Mouse (Mus musculus) hindbrain, embryonic 11.5 days (tissue): ENCODE results near the gene Scmh1. TPM values are rescaled to one million over a fixed set of nuclear protein-coding genes. Genes with fewer than 3 reads are reported as not detected.

Experiments
- ATAC-seq: fragments of 200-750 bp; cut with Nextera tagmentation; 2 replicates; pipeline ENCODE4 v1.8.0; 2017; ENCODE audit warnings: mild to moderate bottlenecking, moderate TSS enrichment, moderate library complexity; ENCODE audit not compliant: low FRiP score
- DNase-seq: peaks from one replicate; pipeline ENCODE4 v3.0.0-alpha.2; 2015; ENCODE audit warnings: low spot score
- H3K27ac ChIP-seq: fragments of 300-500 bp; sonication (generic); 2 replicates; pipeline ENCODE4 v1.5.1; 2014; ENCODE audit warnings: mild to moderate bottlenecking, low read depth, low read length
- H3K27me3 ChIP-seq: fragments of 300-500 bp; sonication (generic); 2 replicates; pipeline ENCODE4 v1.6.1; 2014; ENCODE audit warnings: mild to moderate bottlenecking, low read length, moderate library complexity, mixed read lengths; ENCODE audit not compliant: control insufficient read depth, insufficient read depth
- H3K36me3 ChIP-seq: fragments of 300-500 bp; sonication (generic); 2 replicates; pipeline ENCODE4 v1.6.1; 2014; ENCODE audit warnings: mild to moderate bottlenecking, low read length, moderate library complexity, mixed read lengths; ENCODE audit not compliant: control insufficient read depth, insufficient read depth
- H3K4me1 ChIP-seq: fragments of 300-500 bp; sonication (generic); replicated peaks from 2 replicates; pipeline ENCODE4 v1.6.1; 2014; ENCODE audit warnings: low read length, mixed read lengths; ENCODE audit not compliant: control insufficient read depth, insufficient read depth
- H3K4me2 ChIP-seq: fragments of 300-500 bp; sonication (generic); replicated peaks from 2 replicates; pipeline ENCODE4 v1.6.1; 2014; ENCODE audit warnings: mild to moderate bottlenecking, low read depth, low read length
- H3K4me3 ChIP-seq: fragments of 300-500 bp; sonication (generic); 2 replicates; pipeline ENCODE4 v1.5.1; 2014; ENCODE audit warnings: low read depth, low read length
- H3K9ac ChIP-seq: fragments of 300-500 bp; sonication (generic); 2 replicates; pipeline ENCODE4 v1.6.1; 2014; ENCODE audit warnings: low read depth, low read length
- H3K9me3 ChIP-seq: fragments of 300-500 bp; sonication (generic); 2 replicates; pipeline ENCODE4 v1.6.1; 2016; ENCODE audit warnings: low read length; ENCODE audit not compliant: control insufficient read depth
- WGBS: fragments of 180-500 bp; shearing (Covaris S2); extraction: QIAGEN DNeasy Blood & Tissue Kit; methylation state at CpG from one replicate; pipeline ENCODE4 v1.1.7; 2014; 5-methylcytosine and 5-hydroxymethylcytosine counted together
- polyA plus RNA-seq: library from polyadenylated mRNA; unstranded; fragments of >200 nt; fragmentation: Nextera tagmentation; extraction: Ambion mirVana; gene quantifications from 2 replicates; pipeline ENCODE4 v1.2.1, GENCODE M21; 2014

Gene Scmh1
- polyA plus RNA-seq, 1 experiment from 2014 or later: 53.5 TPM

DNA sequence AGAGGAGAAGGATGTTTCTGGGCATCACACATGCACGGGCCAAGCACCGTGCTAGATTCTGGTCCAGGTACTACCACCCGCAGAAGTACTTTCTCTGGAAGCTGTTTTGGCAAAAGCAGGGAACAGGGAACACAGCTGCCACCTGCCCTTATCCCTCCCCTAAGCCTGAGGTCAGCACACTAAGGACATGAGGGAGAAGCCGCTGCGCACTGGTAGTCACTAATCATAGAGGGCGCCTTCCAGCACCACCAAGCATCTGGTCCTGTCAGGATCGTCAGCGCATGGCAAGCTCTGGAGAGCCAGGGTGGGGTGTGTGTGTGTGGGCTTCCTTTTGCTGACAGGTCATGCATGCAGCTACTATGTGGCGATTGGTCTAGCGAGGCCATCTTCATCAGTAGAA lies 133.6 kb downstream of the Scmh1 start:
- H3K4me1 ChIP-seq: no peaks in the 10 kb centered on the region
- WGBS: 88% methylated on average over 10 of the region's 10 CpGs
- no peak overlapping the region for H3K9ac ChIP-seq
- H3K4me2 ChIP-seq: no peak overlapping the region
- ATAC-seq (0 out of 2 replicates have a peak, but pooled peaks have one; percentile 33), DNase-seq (no peak)
- H3K27me3 ChIP-seq: no peaks in the 10 kb centered on the region
- no peaks in the 10 kb centered on the region for H3K9me3 ChIP-seq
- H3K36me3 ChIP-seq: peaks cover 20% of the 10 kb centered on the region
- H3K4me3 ChIP-seq: no peak overlapping the region
- H3K27ac ChIP-seq: no peak overlapping the region

DNA sequence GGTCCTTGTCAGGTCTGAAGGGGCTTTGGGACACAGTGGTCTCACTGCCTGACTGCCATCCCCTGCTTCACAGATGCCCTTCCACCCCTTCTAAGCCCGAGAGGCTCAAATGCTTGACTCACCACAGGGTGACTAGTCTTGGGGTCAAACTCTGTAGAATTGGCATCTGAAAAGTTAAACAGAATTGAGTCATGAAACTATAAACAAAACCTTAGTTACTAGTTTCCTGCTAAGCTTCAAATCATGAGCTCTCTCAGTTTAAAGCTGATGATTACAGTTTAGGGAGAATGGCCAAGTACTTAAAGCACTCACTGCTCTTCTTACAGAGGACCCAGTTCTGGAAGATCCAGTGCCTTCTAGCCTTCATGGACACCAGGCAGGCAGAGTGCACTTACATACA lies 139.8 kb downstream of the Scmh1 start:
- Histone ChIP-seq H3K4me2 (no peak overlapping the region), H3K4me1 (no peaks in the 10 kb centered on the region), H3K9me3 (no peaks in the 10 kb centered on the region), H3K27ac (no peak overlapping the region), H3K4me3 (no peak overlapping the region), H3K27me3 (no peaks in the 10 kb centered on the region), H3K9ac (no peak overlapping the region), H3K36me3 (peaks cover 16% of the 10 kb centered on the region)
- no peak for ATAC-seq
- 73% methylated on average over 1 of the region's 1 CpGs for WGBS
- DNase-seq: no peak

DNA sequence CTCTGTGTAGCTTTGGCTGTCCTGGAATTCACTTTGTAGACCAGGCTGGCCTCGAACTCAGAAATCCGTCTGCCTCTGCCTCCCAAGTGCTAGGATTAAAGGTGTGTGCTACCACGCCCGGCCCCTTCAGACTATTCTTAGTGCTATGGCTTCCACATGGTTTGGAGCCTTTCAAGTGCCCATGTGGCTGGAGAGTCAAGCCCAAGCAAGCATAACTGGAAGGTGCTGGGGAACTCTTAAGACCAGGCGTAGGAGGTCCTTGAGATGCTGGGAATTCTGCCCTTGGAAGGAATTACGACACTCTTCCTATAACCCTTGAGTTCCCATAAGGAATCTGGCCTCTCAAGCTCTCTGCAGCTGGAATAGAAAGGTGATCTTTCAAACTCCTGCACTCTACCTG lies 151.5 kb downstream of the Scmh1 start:
- no peak overlapping the region for H3K9ac ChIP-seq
- H3K4me3 ChIP-seq: no peak overlapping the region
- DNase-seq: no peak
- no peak overlapping the region for H3K4me2 ChIP-seq
- H3K27me3 ChIP-seq: no peaks in the 10 kb centered on the region
- ATAC-seq: no peak
- H3K27ac ChIP-seq: no peak overlapping the region
- peaks cover 17% of the 10 kb centered on the region for H3K36me3 ChIP-seq
- 96% methylated on average over 6 of the region's 6 CpGs for WGBS
- no peaks in the 10 kb centered on the region for H3K9me3 ChIP-seq
- H3K4me1 ChIP-seq: no peaks in the 10 kb centered on the region

GRCm38 (mm10) chr4:120565726-120566125 lies 160.6 kb downstream of the Scmh1 start:
- Histone ChIP-seq H3K27me3 (no peaks in the 10 kb centered on the region), H3K9ac (no peak overlapping the region), H3K4me2 (no peak overlapping the region), H3K9me3 (no peaks in the 10 kb centered on the region), H3K36me3 (peaks cover 9% of the 10 kb centered on the region; the same call in 1 of the 2 replicates), H3K4me1 (0 out of 2 replicates have a peak, but pooled peaks cover 6% of the 10 kb centered on the region), H3K4me3 (no peak overlapping the region), H3K27ac (no peak overlapping the region)
- 90% methylated on average over 2 of the region's 2 CpGs for WGBS
- DNase-seq (no peak), ATAC-seq (no peak)

GRCm38 (mm10) chr4:120568005-120568404 lies 162.9 kb downstream of the Scmh1 start:
- Histone ChIP-seq H3K27me3 (no peaks in the 10 kb centered on the region), H3K36me3 (peaks cover 4% of the 10 kb centered on the region; the same call in 1 of the 2 replicates), H3K9me3 (no peaks in the 10 kb centered on the region), H3K9ac (peak overlapping the region; percentile 11; the same call in 1 of the 2 replicates), H3K27ac (no peak overlapping the region), H3K4me2 (peak overlapping the region; percentile 23), H3K4me1 (0 out of 2 replicates have a peak, but pooled peaks cover 6% of the 10 kb centered on the region), H3K4me3 (no peak overlapping the region; the same call in 1 of the 2 replicates)
- 65% methylated on average over 5 of the region's 5 CpGs for WGBS
- DNase-seq: no peak
- ATAC-seq: no peak

GRCm38 (mm10) chr4:120569025-120569424 lies 163.9 kb downstream of the Scmh1 start:
- H3K9me3 ChIP-seq: no peaks in the 10 kb centered on the region
- H3K27ac ChIP-seq: no peak overlapping the region
- H3K9ac ChIP-seq: peak overlapping the region; percentile 95
- no peaks in the 10 kb centered on the region for H3K27me3 ChIP-seq
- H3K4me1 ChIP-seq: 0 out of 2 replicates have a peak, but pooled peaks cover 6% of the 10 kb centered on the region
- DNase-seq (peak; percentile 23), ATAC-seq (no peak)
- H3K4me2 ChIP-seq: peak overlapping the region; percentile 81
- H3K4me3 ChIP-seq: peak overlapping the region; percentile 68
- WGBS: 10% methylated on average over 4 of the region's 4 CpGs
- peaks cover 4% of the 10 kb centered on the region; the same call in 1 of the 2 replicates for H3K36me3 ChIP-seq

DNA sequence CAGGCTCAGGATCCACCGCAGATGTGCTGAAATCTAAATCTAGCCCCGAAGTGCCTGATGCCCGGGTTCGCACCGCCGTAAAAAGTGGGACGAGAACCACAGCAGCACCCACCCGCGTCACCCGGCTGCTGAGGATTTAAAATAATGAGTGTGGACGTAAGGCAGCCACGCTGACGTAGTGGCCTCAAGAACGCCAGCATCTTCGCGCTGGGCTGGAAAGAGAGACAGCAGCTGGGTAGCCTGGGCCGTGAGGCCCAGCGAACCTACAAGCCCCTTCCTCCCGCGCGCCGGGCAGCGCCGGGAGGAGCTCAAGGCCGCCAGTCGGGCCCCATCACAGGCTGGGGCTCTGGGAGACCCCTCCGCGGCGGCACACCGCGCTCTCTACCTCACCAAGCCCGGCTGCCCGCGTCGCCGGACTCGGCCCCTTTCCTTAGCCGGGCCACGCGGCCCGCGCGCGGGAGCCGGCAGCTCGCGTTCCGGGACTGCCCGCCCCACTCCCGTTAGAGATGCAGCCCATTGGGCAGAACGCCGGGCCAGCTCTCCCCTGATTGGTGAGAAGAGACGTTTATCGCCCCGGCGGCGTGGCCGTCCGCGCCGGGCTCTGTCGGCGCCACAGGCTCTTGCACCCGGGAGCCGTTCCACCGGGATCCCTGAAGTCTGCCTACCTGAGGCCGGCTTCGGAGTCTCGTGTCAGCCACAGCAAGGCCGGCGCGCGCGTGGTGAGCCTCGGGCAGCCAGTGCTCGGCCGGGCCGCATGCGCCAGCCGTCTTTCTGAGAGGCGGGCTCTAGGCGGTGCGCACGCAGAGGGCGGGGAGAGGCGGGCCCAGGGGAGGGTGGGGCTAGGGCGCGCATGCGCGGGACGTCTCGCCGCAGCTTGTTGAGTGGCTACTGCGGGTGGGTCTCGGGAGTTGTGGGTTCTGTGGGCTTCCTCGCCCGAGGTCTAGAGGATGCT lies 164.7 kb downstream of the Scmh1 start, which contains the start of gene Ctps:
Gene Ctps, minus strand, starts transcription at position 791 of the 952 bp plus-strand sequence.
- peak within 1 kb of the TSS; percentile 68 for H3K4me3 ChIP-seq
- peak within 1 kb of the TSS; percentile 95 for H3K9ac ChIP-seq
- under 1% methylated on average over 90 of the region's 97 CpGs for WGBS
- ATAC-seq (peak; percentile 98), DNase-seq (peak; percentile 96)
- 0 out of 2 replicates have a peak, but pooled peaks cover 6% of the 10 kb centered on the region for H3K4me1 ChIP-seq
- H3K36me3 ChIP-seq: no peaks in the 10 kb centered on the region
- no peaks in the 10 kb centered on the region for H3K27me3 ChIP-seq
- peak within 1 kb of the TSS; percentile 81 for H3K4me2 ChIP-seq
- H3K27ac ChIP-seq: peak within 1 kb of the TSS; percentile 82
- H3K9me3 ChIP-seq: no peaks in the 10 kb centered on the region

- no peaks in the 10 kb centered on the region for H3K27me3 ChIP-seq
- H3K36me3 ChIP-seq: no peaks in the 10 kb centered on the region
- peak overlapping the region; percentile 68 for H3K4me3 ChIP-seq
- ATAC-seq (peak; percentile 70), DNase-seq (no peak)
- H3K4me2 ChIP-seq: peak overlapping the region; percentile 81
- 0 out of 2 replicates have a peak, but pooled peaks cover 6% of the 10 kb centered on the region for H3K4me1 ChIP-seq
- peak overlapping the region; percentile 95 for H3K9ac ChIP-seq
- 2% methylated on average over 27 of the region's 27 CpGs for WGBS
- H3K27ac ChIP-seq: peak overlapping the region; percentile 82
- no peaks in the 10 kb centered on the region for H3K9me3 ChIP-seq
These were observed 165.5 kb downstream of the Scmh1 start for GRCm38 (mm10) chr4:120570438-120571069.
